In genomic region chr3:142493536-142494061, GRCm38 (mm10) we compare ENCODE assay signal across 8 mouse cellular contexts. TPM values are rescaled to one million over a fixed set of nuclear protein-coding genes. Genes with fewer than 3 reads are reported as not detected.
A peak's percentile ranks its signal among the peaks of the same experiment; 100 is the strongest.
DNase-seq lines count a peak whose midpoint lies in the region; ATAC-seq and TF ChIP-seq lines count a peak whose summit lies in the region.

Gbp5 (plus strand) TSS chr3:142493978.

- no peak within 1 kb of the TSS for H3K4me3 ChIP-seq in midbrain, embryonic 12.5 days
- no peak within 1 kb of the TSS for H3K4me3 ChIP-seq in midbrain, embryonic 10.5 days
- no peak within 1 kb of the TSS for H3K4me3 ChIP-seq in kidney, embryonic 14.5 days (ENCODE audit: low read length)
- H3K4me3 ChIP-seq in lung, embryonic 14.5 days (ENCODE audit: low read depth, low read length) = no peak within 1 kb of the TSS

- ATAC-seq in midbrain, embryonic 12.5 days (ENCODE audit: low FRiP score, low read depth) = 0 out of 2 replicates have a peak, but pooled peaks have one; percentile 57
- ATAC-seq in kidney, embryonic 14.5 days (ENCODE audit: low FRiP score, low TSS enrichment) = peak; percentile 62; the same call in 1 of the 2 replicates
- ATAC-seq in lung, embryonic 14.5 days (ENCODE audit: insufficient read depth) = peak; percentile 82
- no peak for ATAC-seq in erythroid progenitor cell, adult 5-6 weeks (replicated peaks; ENCODE audit: low FRiP score, poor library complexity, severe bottlenecking)

- H3K4me1 ChIP-seq in midbrain, embryonic 12.5 days = peaks cover 4% of the 10 kb centered on the region; the same call in 1 of the 2 replicates
- no peaks in the 10 kb centered on the region for H3K4me1 ChIP-seq in midbrain, embryonic 10.5 days
- H3K4me1 ChIP-seq in kidney, embryonic 14.5 days (ENCODE audit: control insufficient read depth, insufficient read depth, low read length) = no peaks in the 10 kb centered on the region
- H3K4me1 ChIP-seq in lung, embryonic 14.5 days (ENCODE audit: insufficient read depth) = no peaks in the 10 kb centered on the region; the same call in 1 of the 2 replicates

- H3K9me3 ChIP-seq in midbrain, embryonic 12.5 days = no peaks in the 10 kb centered on the region
- no peaks in the 10 kb centered on the region for H3K9me3 ChIP-seq in midbrain, embryonic 10.5 days (replicated peaks)
- no peaks in the 10 kb centered on the region for H3K9me3 ChIP-seq in kidney, embryonic 14.5 days (ENCODE audit: control insufficient read depth, low read length)
- H3K9me3 ChIP-seq in lung, embryonic 14.5 days (ENCODE audit: low read depth, low read length) = no peaks in the 10 kb centered on the region

- H3K27me3 ChIP-seq in midbrain, embryonic 12.5 days = no peaks in the 10 kb centered on the region
- H3K27me3 ChIP-seq in midbrain, embryonic 10.5 days (ENCODE audit: low read depth, poor library complexity, severe bottlenecking) = no peaks in the 10 kb centered on the region
- no peaks in the 10 kb centered on the region for H3K27me3 ChIP-seq in kidney, embryonic 14.5 days (ENCODE audit: control insufficient read depth, insufficient read depth, low read length)
- H3K27me3 ChIP-seq in lung, embryonic 14.5 days (ENCODE audit: insufficient read depth, low read length) = 0 out of 2 replicates have a peak, but pooled peaks cover 3% of the 10 kb centered on the region

- no peak within 1 kb of the TSS for H3K9ac ChIP-seq in midbrain, embryonic 12.5 days (replicated peaks)
- H3K9ac ChIP-seq in kidney, embryonic 14.5 days (ENCODE audit: low read depth, low read length) = no peak within 1 kb of the TSS
- no peak within 1 kb of the TSS for H3K9ac ChIP-seq in lung, embryonic 14.5 days

- no peak within 1 kb of the TSS for H3K4me2 ChIP-seq in midbrain, embryonic 12.5 days (replicated peaks)
- no peak within 1 kb of the TSS for H3K4me2 ChIP-seq in kidney, embryonic 14.5 days (replicated peaks; ENCODE audit: low read depth, low read length)
- no peak within 1 kb of the TSS for H3K4me2 ChIP-seq in lung, embryonic 14.5 days

- no peaks in the 10 kb centered on the region for H3K36me3 ChIP-seq in midbrain, embryonic 12.5 days
- H3K36me3 ChIP-seq in midbrain, embryonic 10.5 days = no peaks in the 10 kb centered on the region
- H3K36me3 ChIP-seq in kidney, embryonic 14.5 days (ENCODE audit: control insufficient read depth, insufficient read depth, low read length) = no peaks in the 10 kb centered on the region
- no peaks in the 10 kb centered on the region for H3K36me3 ChIP-seq in lung, embryonic 14.5 days (ENCODE audit: insufficient read depth)

- WGBS in midbrain, embryonic 12.5 days = 83% methylated on average over 6 of the region's 6 CpGs
- 81% methylated on average over 6 of the region's 6 CpGs for WGBS in midbrain, embryonic 10.5 days
- WGBS in kidney, embryonic 14.5 days = 72% methylated on average over 6 of the region's 6 CpGs
- WGBS in lung, embryonic 14.5 days = 35% methylated on average over 6 of the region's 6 CpGs

- DNase-seq in midbrain, embryonic 10.5 days (ENCODE audit: low spot score) = no peak
- peak; percentile 31 for DNase-seq in adrenal gland, postnatal 25 days
- DNase-seq in heart, adult 9 months (ENCODE audit: low spot score in 2 of 2) = peak; percentile 91 to 94
- peak; percentile 86 for DNase-seq in lung, embryonic 14.5 days
- DNase-seq in right cerebral cortex, adult 2 months (ENCODE audit: low spot score in 2 of 2) = peak; percentile 49 to 51

- no peak within 1 kb of the TSS for H3K27ac ChIP-seq in midbrain, embryonic 12.5 days (replicated peaks)
- H3K27ac ChIP-seq in midbrain, embryonic 10.5 days (replicated peaks) = no peak within 1 kb of the TSS
- H3K27ac ChIP-seq in kidney, embryonic 14.5 days (ENCODE audit: low read depth, low read length) = no peak within 1 kb of the TSS
- no peak within 1 kb of the TSS for H3K27ac ChIP-seq in lung, embryonic 14.5 days (ENCODE audit: low read depth)

- peak; percentile 74 for TF ChIP-seq CTCF in lung, embryonic 14.5 days (IDR thresholded peaks at IDR 0.05; ENCODE audit: low read depth)

RNA-seq across cellular contexts. Expression of gene Gbp5, which starts in this region (rescaled TPM):
- not detected in 2 replicates for polyA plus RNA-seq in midbrain, embryonic 12.5 days (2016; fragmentation: Nextera tagmentation; extraction: Ambion mirVana)
- not detected in 2 replicates for polyA plus RNA-seq in midbrain, embryonic 10.5 days (2016; fragmentation: Nextera tagmentation; extraction: Ambion mirVana)
- 1.7 and 2.5 TPM in 2 replicates for total RNA-seq in adrenal gland, postnatal 25 days (2021)
- not detected in 2 replicates for polyA plus RNA-seq in kidney, embryonic 14.5 days (2014; fragmentation: Nextera tagmentation; extraction: Ambion mirVana)
- polyA plus RNA-seq in lung, embryonic 14.5 days (2014; fragmentation: Nextera tagmentation; extraction: Ambion mirVana) = 0.11 TPM in 1 of 2 replicates, not detected in the other
- not detected in 2 replicates for total RNA-seq in erythroid progenitor cell, adult 5-6 weeks (2015; ENCODE audit: low replicate concordance)
- 1.1 and 3.5 TPM in 2 replicates for total RNA-seq in erythroid progenitor cell, adult 5-6 weeks (2017; ENCODE audit: low replicate concordance)

Comparison
In these comparisons a context has a peak if more than half of its experiments do, and no peak if none do; other contexts are left out.
1. Peak in ATAC-seq in midbrain, embryonic 12.5 days; RNA of the gene not detected or under 1 TPM.
2. Peak in ATAC-seq in kidney, embryonic 14.5 days; RNA of the gene not detected or under 1 TPM.
3. Peak in DNase-seq and ATAC-seq in lung, embryonic 14.5 days; RNA of the gene not detected or under 1 TPM.